Comparison of ENCODE assay signal across 9 mouse cellular contexts in the genomic region with DNA sequence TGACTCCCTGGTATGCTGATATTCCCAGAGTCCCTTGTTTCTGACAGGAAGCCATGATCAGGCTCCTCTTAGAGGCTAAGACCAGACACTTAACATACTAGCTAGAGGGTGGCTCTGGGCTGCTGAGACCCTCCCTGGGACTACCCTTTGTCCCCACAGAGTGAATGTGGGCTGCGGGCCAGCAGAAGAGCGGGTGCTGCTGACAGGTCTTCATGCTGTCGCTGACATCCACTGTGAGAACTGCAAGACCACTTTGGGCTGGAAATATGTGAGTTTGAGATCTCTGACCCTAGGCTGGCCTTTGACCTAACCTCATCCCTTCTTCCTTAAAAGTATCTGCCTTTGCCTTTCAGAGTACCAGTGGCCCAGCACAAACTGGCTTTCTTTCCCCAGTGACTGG. TPM values are rescaled to one million over a fixed set of nuclear protein-coding genes. Genes with fewer than 3 reads are reported as not detected.
A peak's percentile ranks its signal among the peaks of the same experiment; 100 is the strongest.
DNase-seq lines count a peak whose midpoint lies in the region; ATAC-seq lines count a peak whose summit lies in the region.
"Had no signal": no experiment of that assay in that cellular context is flagged by ENCODE, and none has a peak within 500 bp of the region (broad histone marks: within the 10 kb centered on the region; RNA-seq: fewer than 3 reads in every experiment).

No protein-coding gene starts in this region.

- H3K9me3 ChIP-seq in heart, embryonic 14.5 days (ENCODE audit: control insufficient read depth, low read length): no peaks in the 10 kb centered on the region
- H3K9me3 ChIP-seq in embryonic facial prominence, embryonic 12.5 days: no peaks in the 10 kb centered on the region
- H3K9me3 ChIP-seq in hindbrain, embryonic 12.5 days (replicated peaks): no peaks in the 10 kb centered on the region
- no peaks in the 10 kb centered on the region for H3K9me3 ChIP-seq in midbrain, embryonic 12.5 days

- H3K4me3 ChIP-seq in heart, embryonic 14.5 days (ENCODE audit: control insufficient read depth in 1 of 2, insufficient read depth in 1 of 2, low read depth in 1 of 2, low read length in 2 of 2): peak overlapping the region in 1 of 2 experiments; percentile 85; a peak in 1 of 4 replicates
- H3K4me3 ChIP-seq in embryonic facial prominence, embryonic 12.5 days: no peak overlapping the region
- H3K4me3 ChIP-seq in hindbrain, embryonic 12.5 days: no peak overlapping the region
- H3K4me3 ChIP-seq in midbrain, embryonic 12.5 days: no peak overlapping the region

- no peak for ATAC-seq in heart, embryonic 14.5 days (ENCODE audit: insufficient number of reproducible peaks, insufficient read depth, low FRiP score, low read depth)
- ATAC-seq in embryonic facial prominence, embryonic 12.5 days (ENCODE audit: insufficient number of reproducible peaks, insufficient read depth, low FRiP score, low TSS enrichment): no peak
- no peak for ATAC-seq in hindbrain, embryonic 12.5 days (ENCODE audit: low FRiP score)
- no peak for ATAC-seq in midbrain, embryonic 12.5 days (ENCODE audit: low FRiP score, low read depth)
- ATAC-seq: inflammation-experienced regulatory T-cells, adult 6 months had no signal

- no peak overlapping the region for H3K27ac ChIP-seq in heart, embryonic 14.5 days (replicated peaks in 1 of 2; ENCODE audit: control insufficient read depth in 1 of 2, insufficient read depth in 1 of 2, low read depth in 2 of 2, low read length in 2 of 2)
- H3K27ac ChIP-seq in embryonic facial prominence, embryonic 12.5 days: no peak overlapping the region
- no peak overlapping the region for H3K27ac ChIP-seq in hindbrain, embryonic 12.5 days
- no peak overlapping the region for H3K27ac ChIP-seq in midbrain, embryonic 12.5 days (replicated peaks)

- WGBS in heart, embryonic 14.5 days: 81% methylated on average over 3 of the region's 3 CpGs
- WGBS in embryonic facial prominence, embryonic 12.5 days: 87% methylated on average over 3 of the region's 3 CpGs
- 77% methylated on average over 3 of the region's 3 CpGs for WGBS in hindbrain, embryonic 12.5 days
- 87% methylated on average over 3 of the region's 3 CpGs for WGBS in midbrain, embryonic 12.5 days

- intact Hi-C loops in heart, postnatal 14 days (cut with DNase I): no loop called here
- intact Hi-C loops in left cerebral cortex, postnatal 36 days (cut with DNase I): loop anchor here (5.0 kb wide), 1 partner anchor 76 kb away; no protein-coding TSS in a partner anchor

- peak overlapping the region; percentile 97; the same call in 1 of the 2 replicates for H3K4me2 ChIP-seq in heart, embryonic 14.5 days (ENCODE audit: low read length)
- peak overlapping the region; percentile 87 for H3K4me2 ChIP-seq in embryonic facial prominence, embryonic 12.5 days (replicated peaks)
- peak overlapping the region; percentile 95 for H3K4me2 ChIP-seq in hindbrain, embryonic 12.5 days (replicated peaks)
- peak overlapping the region; percentile 96 for H3K4me2 ChIP-seq in midbrain, embryonic 12.5 days (replicated peaks)

- H3K36me3 ChIP-seq in heart, embryonic 14.5 days (ENCODE audit: control insufficient read depth, insufficient read depth, low read length): peaks cover 24% of the 10 kb centered on the region
- H3K36me3 ChIP-seq in embryonic facial prominence, embryonic 12.5 days: peaks cover 5% of the 10 kb centered on the region
- peaks cover 10% of the 10 kb centered on the region; the same call in 1 of the 2 replicates for H3K36me3 ChIP-seq in hindbrain, embryonic 12.5 days
- H3K36me3 ChIP-seq in midbrain, embryonic 12.5 days: no peaks in the 10 kb centered on the region

- H3K4me1 ChIP-seq in heart, embryonic 14.5 days (ENCODE audit: control insufficient read depth in 2 of 2, insufficient read depth in 2 of 2, low read length in 2 of 2): peaks cover 21 to 38% of the 10 kb centered on the region in 2 experiments
- H3K4me1 ChIP-seq in embryonic facial prominence, embryonic 12.5 days: peaks cover 39% of the 10 kb centered on the region
- peaks cover 45% of the 10 kb centered on the region for H3K4me1 ChIP-seq in hindbrain, embryonic 12.5 days
- peaks cover 47% of the 10 kb centered on the region for H3K4me1 ChIP-seq in midbrain, embryonic 12.5 days

- H3K27me3 ChIP-seq in heart, embryonic 14.5 days (ENCODE audit: control insufficient read depth, insufficient read depth, low read length): no peaks in the 10 kb centered on the region
- no peaks in the 10 kb centered on the region for H3K27me3 ChIP-seq in embryonic facial prominence, embryonic 12.5 days
- H3K27me3 ChIP-seq in hindbrain, embryonic 12.5 days: no peaks in the 10 kb centered on the region
- H3K27me3 ChIP-seq in midbrain, embryonic 12.5 days: no peaks in the 10 kb centered on the region

- no peak for DNase-seq in heart, postnatal 14 days
- DNase-seq in urinary bladder, postnatal 25 days (ENCODE audit: low spot score): no peak
- DNase-seq in left cerebral cortex, postnatal 36 days (ENCODE audit: low spot score in 2 of 2): no peak
- no peak for DNase-seq in kidney, adult 18-20 months

- peak overlapping the region; percentile 94; the same call in 1 of the 2 replicates for H3K9ac ChIP-seq in heart, embryonic 14.5 days (ENCODE audit: low read length)
- H3K9ac ChIP-seq in embryonic facial prominence, embryonic 12.5 days: peak overlapping the region; percentile 89; the same call in 1 of the 2 replicates
- peak overlapping the region; percentile 93; the same call in 1 of the 2 replicates for H3K9ac ChIP-seq in hindbrain, embryonic 12.5 days
- no peak overlapping the region; the same call in none of the 2 replicates for H3K9ac ChIP-seq in midbrain, embryonic 12.5 days (replicated peaks)

RNA-seq across cellular contexts. Expression of gene Ypel3, which starts 1.4 kb away (rescaled TPM):
- polyA plus RNA-seq in heart, embryonic 14.5 days (2014; fragmentation: Nextera tagmentation; extraction: Ambion mirVana): 102 and 121 TPM in 2 replicates
- 10 to 100 TPM; 62.9 to 77.1 TPM for total RNA-seq in heart, postnatal 14 days (2021)
- 118 and 119 TPM in 2 replicates for polyA plus RNA-seq in embryonic facial prominence, embryonic 12.5 days (2016; fragmentation: Nextera tagmentation; extraction: Ambion mirVana)
- polyA plus RNA-seq in hindbrain, embryonic 12.5 days (2016; fragmentation: Nextera tagmentation; extraction: Ambion mirVana): 140 and 144 TPM in 2 replicates
- 125 and 126 TPM in 2 replicates for polyA plus RNA-seq in midbrain, embryonic 12.5 days (2016; fragmentation: Nextera tagmentation; extraction: Ambion mirVana)
- 100 to 1,000 TPM; 303 to 345 TPM for total RNA-seq in left cerebral cortex, postnatal 36 days (2021)

RNA-seq across cellular contexts. Expression of gene Tbx6, which starts 3.1 kb away (rescaled TPM):
- polyA plus RNA-seq in heart, embryonic 14.5 days (2014; fragmentation: Nextera tagmentation; extraction: Ambion mirVana): 0.26 TPM in 1 of 2 replicates, not detected in the other
- under 1 TPM; 0.44 to 0.62 TPM for total RNA-seq in heart, postnatal 14 days (2021)
- 0.61 and 0.85 TPM in 2 replicates for polyA plus RNA-seq in embryonic facial prominence, embryonic 12.5 days (2016; fragmentation: Nextera tagmentation; extraction: Ambion mirVana)
- polyA plus RNA-seq in hindbrain, embryonic 12.5 days (2016; fragmentation: Nextera tagmentation; extraction: Ambion mirVana): 0.48 and 1.1 TPM in 2 replicates
- polyA plus RNA-seq in midbrain, embryonic 12.5 days (2016; fragmentation: Nextera tagmentation; extraction: Ambion mirVana): 0.64 and 0.65 TPM in 2 replicates
- under 1 TPM; 0.54 to 0.68 TPM for total RNA-seq in left cerebral cortex, postnatal 36 days (2021)

RNA-seq across cellular contexts. Expression of gene Gdpd3, which starts 12.0 kb away (rescaled TPM):
- polyA plus RNA-seq in heart, embryonic 14.5 days (2014; fragmentation: Nextera tagmentation; extraction: Ambion mirVana): 0.67 and 2.7 TPM in 2 replicates
- 1 to 10 TPM; 3.1 to 3.8 TPM for total RNA-seq in heart, postnatal 14 days (2021)
- 1.00 and 1.6 TPM in 2 replicates for polyA plus RNA-seq in embryonic facial prominence, embryonic 12.5 days (2016; fragmentation: Nextera tagmentation; extraction: Ambion mirVana)
- 1.4 TPM in 2 replicates for polyA plus RNA-seq in hindbrain, embryonic 12.5 days (2016; fragmentation: Nextera tagmentation; extraction: Ambion mirVana)
- polyA plus RNA-seq in midbrain, embryonic 12.5 days (2016; fragmentation: Nextera tagmentation; extraction: Ambion mirVana): 2.0 and 2.4 TPM in 2 replicates
- 1 to 10 TPM in 1 of 2 experiments, under 1 TPM in 1; 0.99 to 3.0 TPM for total RNA-seq in left cerebral cortex, postnatal 36 days (2021)

RNA-seq across cellular contexts. Expression of gene Ppp4c, which starts 14.1 kb away (rescaled TPM):
- 132 and 146 TPM in 2 replicates for polyA plus RNA-seq in heart, embryonic 14.5 days (2014; fragmentation: Nextera tagmentation; extraction: Ambion mirVana)
- total RNA-seq in heart, postnatal 14 days (2021): 10 to 100 TPM; 38.8 to 49.6 TPM
- 362 and 385 TPM in 2 replicates for polyA plus RNA-seq in embryonic facial prominence, embryonic 12.5 days (2016; fragmentation: Nextera tagmentation; extraction: Ambion mirVana)
- 286 and 294 TPM in 2 replicates for polyA plus RNA-seq in hindbrain, embryonic 12.5 days (2016; fragmentation: Nextera tagmentation; extraction: Ambion mirVana)
- 315 and 323 TPM in 2 replicates for polyA plus RNA-seq in midbrain, embryonic 12.5 days (2016; fragmentation: Nextera tagmentation; extraction: Ambion mirVana)
- total RNA-seq in left cerebral cortex, postnatal 36 days (2021): 10 to 100 TPM; 47.5 to 49.9 TPM

RNA-seq across cellular contexts. Expression of gene Mapk3, which starts 18.7 kb away (rescaled TPM):
- 51.7 and 57.3 TPM in 2 replicates for polyA plus RNA-seq in heart, embryonic 14.5 days (2014; fragmentation: Nextera tagmentation; extraction: Ambion mirVana)
- total RNA-seq in heart, postnatal 14 days (2021): 10 to 100 TPM; 69.8 to 77.4 TPM
- 52.2 and 54.5 TPM in 2 replicates for polyA plus RNA-seq in embryonic facial prominence, embryonic 12.5 days (2016; fragmentation: Nextera tagmentation; extraction: Ambion mirVana)
- 63.6 and 67.8 TPM in 2 replicates for polyA plus RNA-seq in hindbrain, embryonic 12.5 days (2016; fragmentation: Nextera tagmentation; extraction: Ambion mirVana)
- 56.1 and 58.0 TPM in 2 replicates for polyA plus RNA-seq in midbrain, embryonic 12.5 days (2016; fragmentation: Nextera tagmentation; extraction: Ambion mirVana)
- total RNA-seq in left cerebral cortex, postnatal 36 days (2021): 100 to 1,000 TPM; 148 to 172 TPM
